Mouse (Mus musculus) MEL (cell line): ENCODE measurements around the gene Dync1h1. TPM values are rescaled to one million over a fixed set of nuclear protein-coding genes. Genes with fewer than 3 reads are reported as not detected.

ENCODE experiments used
- DNase-seq: peaks from one replicate; pipeline ENCODE4 v3.0.0; 2011; ENCODE audit warnings: low read depth, low spot score
- H3K27ac ChIP-seq: 2 replicates; pipeline ENCODE4 v1.5.1; 2012; ENCODE audit warnings: low read depth, mild to moderate bottlenecking, control low read depth, low read length, moderate library complexity; ENCODE audit not compliant: control insufficient read depth
- H3K27me3 ChIP-seq, 2 experiments: fragments of 150-350 bp in 1 of 2; sonication (generic) in 1 of 2; 2 replicates each; pipeline ENCODE4 v1.6.1; 2012; ENCODE audit warnings: low read length in 2 of 2, mild to moderate bottlenecking in 2 of 2, improper control_type of control experiment in 1 of 2, moderate library complexity in 1 of 2; ENCODE audit not compliant: insufficient read depth in 2 of 2, control insufficient read depth in 1 of 2
- H3K36me3 ChIP-seq, 2 experiments: 2 replicates each; pipeline ENCODE4 v1.6.1; 2012 to 2014; ENCODE audit warnings: low read length in 2 of 2, improper control_type of control experiment in 1 of 2, inconsistent platforms in 1 of 2, mild to moderate bottlenecking in 1 of 2; ENCODE audit not compliant: insufficient read depth in 2 of 2, control insufficient read depth in 1 of 2
- H3K4me1 ChIP-seq, 2 experiments: fragments of 150-350 bp in 1 of 2; sonication (generic) in 1 of 2; 2 replicates each; pipeline ENCODE4 v1.6.1; 2012; ENCODE audit warnings: low read length in 2 of 2, improper control_type of control experiment in 1 of 2, mild to moderate bottlenecking in 1 of 2; ENCODE audit not compliant: insufficient read depth in 2 of 2, control insufficient read depth in 1 of 2
- H3K4me3 ChIP-seq, 2 experiments: fragments of 150-350 bp in 1 of 2; sonication (generic) in 1 of 2; 2 replicates each; pipeline ENCODE4 v1.5.1; 2012; ENCODE audit warnings: low read depth in 2 of 2, low read length in 2 of 2, mild to moderate bottlenecking in 2 of 2, moderate library complexity in 2 of 2, control low read depth in 1 of 2, improper control_type of control experiment in 1 of 2; ENCODE audit not compliant: control insufficient read depth in 1 of 2, insufficient read depth in 1 of 2
- H3K79me2 ChIP-seq: 2 replicates; pipeline ENCODE4 v1.6.1; 2012; ENCODE audit warnings: mild to moderate bottlenecking, low read length, moderate library complexity; ENCODE audit not compliant: control insufficient read depth, poor library complexity, insufficient read depth
- H3K9ac ChIP-seq: 2 replicates; pipeline ENCODE4 v1.6.1; 2012; ENCODE audit warnings: low read depth, mild to moderate bottlenecking, control low read depth, low read length, moderate library complexity; ENCODE audit not compliant: control insufficient read depth, poor library complexity, severe bottlenecking
- H3K9me3 ChIP-seq: fragments of 150-350 bp; sonication (generic); replicated peaks from 2 replicates; pipeline ENCODE4 v1.6.1; 2012; ENCODE audit warnings: mild to moderate bottlenecking, low read length, improper control_type of control experiment, moderate library complexity; ENCODE audit not compliant: insufficient read depth
- CHD1 ChIP-seq: IDR thresholded peaks from 2 replicates; pipeline ENCODE4 v1.6.1; 2012; ENCODE audit warnings: low read depth, mild to moderate bottlenecking, inconsistent platforms, low read length, improper control_type of control experiment
- CTCF ChIP-seq, 3 experiments: IDR thresholded peaks in 2 of 3; conservative IDR thresholded peaks in 1 of 3; 2 replicates each; pipeline ENCODE4 v1.5.1; 2011 to 2012; ENCODE audit warnings: low read length in 3 of 3, low read depth in 2 of 3, mild to moderate bottlenecking in 2 of 3, improper control_type of control experiment in 1 of 3, inconsistent platforms in 1 of 3, mixed read lengths in 1 of 3, moderate library complexity in 1 of 3; ENCODE audit not compliant: control insufficient read depth in 1 of 3, insufficient read depth in 1 of 3, poor library complexity in 1 of 3, severe bottlenecking in 1 of 3
- GABPA ChIP-seq: IDR thresholded peaks from 2 replicates; pipeline ENCODE4 v1.6.1; 2012; ENCODE audit warnings: low read depth, mild to moderate bottlenecking, inconsistent platforms, low read length, improper control_type of control experiment, moderate library complexity
- GATA1 ChIP-seq: IDR thresholded peaks from 2 replicates; pipeline ENCODE4 v1.6.1; 2011; ENCODE audit warnings: low read depth, low read length, improper control_type of control experiment
- HCFC1 ChIP-seq: IDR thresholded peaks from 2 replicates; pipeline ENCODE4 v1.6.1; 2012; ENCODE audit warnings: low read depth, mild to moderate bottlenecking, inconsistent platforms, low read length, improper control_type of control experiment, moderate library complexity
- JUND ChIP-seq: IDR thresholded peaks from 2 replicates; pipeline ENCODE4 v1.6.1; 2011; ENCODE audit warnings: low read depth, mild to moderate bottlenecking, improper control_type of control experiment, low read length
- KAT2A ChIP-seq: conservative IDR thresholded peaks from 2 replicates; pipeline ENCODE4 v1.6.1; 2012; ENCODE audit warnings: low read depth, low read length, improper control_type of control experiment, inconsistent platforms
- MAX ChIP-seq: IDR thresholded peaks from 2 replicates; pipeline ENCODE4 v1.6.1; 2011; ENCODE audit warnings: low read length, improper control_type of control experiment
- MXI1 ChIP-seq: IDR thresholded peaks from 2 replicates; pipeline ENCODE4 v1.6.1; 2011; ENCODE audit warnings: mild to moderate bottlenecking, low read depth, low read length, improper control_type of control experiment
- MYB ChIP-seq: IDR thresholded peaks from 2 replicates; pipeline ENCODE4 v1.6.1; 2011; ENCODE audit warnings: mild to moderate bottlenecking, low read depth, low read length, improper control_type of control experiment
- MYC ChIP-seq: IDR thresholded peaks from 2 replicates; pipeline ENCODE4 v1.6.1; 2011; ENCODE audit warnings: low read depth, mild to moderate bottlenecking, low read length, improper control_type of control experiment, moderate library complexity
- POLR2AphosphoS2 ChIP-seq: IDR thresholded peaks from 2 replicates; pipeline ENCODE4 v1.6.1; 2011; ENCODE audit warnings: low read length, improper control_type of control experiment
- TAL1 ChIP-seq: IDR thresholded peaks from 2 replicates; pipeline ENCODE4 v1.6.1; 2012; ENCODE audit warnings: mild to moderate bottlenecking, inconsistent platforms, low read length, moderate library complexity, mixed read lengths
- TBP ChIP-seq: IDR thresholded peaks from 2 replicates; pipeline ENCODE4 v1.8.0; 2011; ENCODE audit warnings: low read depth, low read length, improper control_type of control experiment
- UBTF ChIP-seq: IDR thresholded peaks from 2 replicates; pipeline ENCODE4 v1.6.1; 2012; ENCODE audit warnings: low read depth, mild to moderate bottlenecking, inconsistent platforms, low read length, improper control_type of control experiment, moderate library complexity, borderline replicate concordance; ENCODE audit not compliant: insufficient read depth
- USF1 ChIP-seq: IDR thresholded peaks from 2 replicates; pipeline ENCODE4 v1.6.1; 2014; ENCODE audit warnings: low read depth, mild to moderate bottlenecking, inconsistent platforms, low read length, improper control_type of control experiment, moderate library complexity
- ZC3H11A ChIP-seq: IDR thresholded peaks from 2 replicates; pipeline ENCODE4 v1.6.1; 2012; ENCODE audit warnings: low read depth, mild to moderate bottlenecking, inconsistent platforms, low read length, improper control_type of control experiment
- ZKSCAN1 ChIP-seq: IDR thresholded peaks from 2 replicates; pipeline ENCODE4 v1.6.1; 2012; ENCODE audit warnings: low read depth, mild to moderate bottlenecking, inconsistent platforms, low read length, improper control_type of control experiment, moderate library complexity
- ZNF384 ChIP-seq: IDR thresholded peaks from 2 replicates; pipeline ENCODE4 v1.6.1; 2012; ENCODE audit warnings: low read depth, mild to moderate bottlenecking, inconsistent platforms, low read length, improper control_type of control experiment
- polyA plus RNA-seq, 2 experiments: library from polyadenylated mRNA; stranded (reverse) in 1 of 2; unstranded in 1 of 2; fragments of >175 nt in 1 of 2; fragments of >200 nt in 1 of 2; gene quantifications; 2 replicates each; pipeline versions ENCODE4 v1.2.1 to v1.2.4; 2012; ENCODE audit warnings: low replicate concordance in 2 of 2, low read depth in 1 of 2; ENCODE audit not compliant: insufficient read length in 2 of 2, insufficient read depth in 1 of 2, missing spikeins in 1 of 2
- total RNA-seq: library from RNA; depleted of rRNA; stranded (reverse); fragments of 300-350 nt; gene quantifications from 2 replicates; pipeline ENCODE4 v1.2.3, GENCODE M21; 2012

The Dync1h1 gene
- total and polyA plus RNA-seq, 3 experiments = 98.2 to 230 (median 157) TPM

DNA sequence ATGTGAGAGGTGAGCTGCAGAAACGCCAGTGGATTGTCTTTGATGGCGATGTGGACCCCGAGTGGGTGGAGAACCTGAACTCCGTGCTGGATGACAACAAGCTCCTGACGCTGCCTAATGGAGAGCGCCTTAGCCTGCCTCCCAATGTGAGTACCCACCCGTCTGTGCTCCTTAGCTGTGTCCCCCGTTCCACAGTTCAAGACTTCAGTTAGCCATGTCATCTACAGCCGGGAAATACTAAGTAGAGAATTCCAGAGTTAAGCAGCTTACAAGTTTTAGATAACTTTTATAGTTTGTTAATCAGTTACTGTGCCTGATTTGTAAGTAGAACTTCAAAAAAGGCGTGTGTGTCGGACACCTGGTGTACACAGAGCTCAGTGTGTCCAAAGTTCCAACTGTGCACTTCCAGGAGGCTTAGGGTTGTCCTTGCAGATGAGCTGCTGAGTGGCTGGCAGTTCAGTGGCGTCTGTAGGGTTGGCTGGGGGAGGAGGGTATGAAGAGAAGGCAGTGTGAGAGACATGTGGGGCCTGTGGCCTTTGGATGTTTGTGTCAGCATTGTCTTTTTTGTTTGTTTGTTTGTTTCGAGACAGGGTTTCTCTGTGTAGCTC lies 36.4 kb downstream of the Dync1h1 start:
- no peak overlapping the region for H3K9ac ChIP-seq
- no peak overlapping the region for H3K27ac ChIP-seq
- TF ChIP-seq UBTF (no peak), ZKSCAN1 (no peak)
- H3K9me3 ChIP-seq = no peaks in the 10 kb centered on the region
- H3K36me3 ChIP-seq = peaks cover 0 to 24% of the 10 kb centered on the region in 2 experiments; a peak in 2 of 4 replicates
- no peak overlapping the region for H3K4me3 ChIP-seq
- no peaks in the 10 kb centered on the region for H3K27me3 ChIP-seq
- H3K4me1 ChIP-seq = no peaks in the 10 kb centered on the region
- DNase-seq = no peak
- no peaks in the 10 kb centered on the region for H3K79me2 ChIP-seq

DNA sequence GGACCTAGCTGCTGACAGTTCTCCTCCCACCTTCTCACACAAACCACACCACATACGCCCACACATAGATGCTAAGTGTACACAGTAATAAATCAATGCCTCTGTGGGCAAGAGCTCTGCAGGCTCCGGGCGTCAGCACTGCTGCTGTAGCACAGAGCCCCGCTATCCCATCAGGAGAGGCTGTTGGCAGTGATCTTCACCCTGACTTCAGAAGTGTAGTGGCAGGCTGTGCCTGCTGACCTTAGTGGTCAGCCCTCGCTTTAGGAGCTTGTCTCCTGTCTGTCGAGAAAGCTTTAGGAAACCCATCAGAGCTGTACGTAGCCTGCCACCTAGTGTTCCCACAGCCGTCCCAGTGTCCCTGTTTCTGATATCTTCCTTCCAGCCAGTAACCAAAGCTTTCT lies 49.0 kb downstream of the Dync1h1 start:
- TF ChIP-seq JUND (no peak), ZC3H11A (no peak), POLR2AphosphoS2 (no peak), HCFC1 (no peak), MXI1 (no peak), ZNF384 (no peak), ZKSCAN1 (no peak), TBP (no peak), KAT2A (no peak), MYC (no peak), CHD1 (no peak), GATA1 (no peak), CTCF (IDR thresholded peaks at IDR 0.05 in 2 of 3, conservative IDR thresholded peaks at IDR 0.05 in 1 of 3; ENCODE audit: control insufficient read depth in 1 of 3, insufficient read depth in 1 of 3, low read depth in 2 of 3, low read length in 3 of 3, poor library complexity in 1 of 3, severe bottlenecking in 1 of 3) (no peak), GABPA (no peak), MAX (no peak), MYB (no peak), TAL1 (no peak), USF1 (no peak)
- peaks cover 0 to 10% of the 10 kb centered on the region in 2 experiments; a peak in 1 of 4 replicates for H3K36me3 ChIP-seq

More for the DNA sequence above, 49.0 kb downstream of the Dync1h1 start:
- Histone ChIP-seq H3K79me2 (no peaks in the 10 kb centered on the region), H3K27me3 (no peaks in the 10 kb centered on the region), H3K9ac (no peak overlapping the region), H3K4me3 (no peak overlapping the region), H3K27ac (no peak overlapping the region), H3K4me1 (no peaks in the 10 kb centered on the region), H3K9me3 (no peaks in the 10 kb centered on the region)
- DNase-seq = no peak
